Mouse (Mus musculus) frontal cortex, postnatal 10 days (tissue): ENCODE measurements around the gene Lrrc41.
A peak's percentile ranks its signal among the peaks of the same experiment; 100 is the strongest.

Experiments
- DNase-seq, 2 experiments: peaks; one replicate each; pipeline ENCODE4 v3.0.0; 2022; ENCODE audit warnings: low spot score in 2 of 2, mixed read lengths in 1 of 2

Lrrc41 gene

DNA sequence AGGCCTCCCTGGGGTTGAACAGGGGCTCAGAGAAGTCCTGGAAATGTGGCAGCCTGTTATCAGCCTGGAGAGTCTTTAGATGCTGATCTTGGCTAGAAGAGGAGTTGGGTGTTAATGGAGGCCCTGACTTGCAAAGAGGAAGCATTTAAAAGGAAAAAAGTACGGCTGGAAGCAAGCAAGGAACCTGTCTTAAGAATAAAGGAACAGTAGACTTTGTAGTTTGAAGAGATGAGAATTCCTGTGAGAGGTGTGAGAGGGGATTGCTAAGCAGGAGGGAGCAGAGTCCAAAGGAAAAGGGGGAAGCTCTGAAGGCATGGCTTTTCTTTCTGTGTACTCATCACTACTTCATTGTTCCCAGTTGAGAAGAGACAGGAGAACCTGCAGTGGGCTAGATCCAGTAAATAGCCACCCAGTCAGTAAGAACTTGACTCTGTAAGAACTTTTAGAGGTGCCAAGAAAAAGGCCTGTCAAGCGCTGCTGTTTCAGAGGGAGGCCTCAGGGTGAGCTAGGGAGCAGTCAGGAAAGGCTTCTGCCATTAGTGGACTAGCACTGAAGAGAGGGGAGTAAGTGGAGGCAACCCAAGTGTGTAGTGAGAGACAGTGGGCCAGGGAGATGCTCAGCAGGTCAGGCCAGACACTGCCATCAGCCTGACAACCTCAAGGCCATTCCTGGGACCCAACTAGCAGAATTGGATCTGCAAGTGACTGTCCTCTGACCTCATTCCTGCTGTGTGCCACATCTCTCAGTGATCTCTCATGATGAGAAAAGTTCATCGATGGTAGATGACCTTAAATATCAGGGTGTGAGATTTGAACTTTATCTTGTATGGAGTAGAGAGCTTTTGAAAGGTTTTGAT, 2.4 kb downstream of the Lrrc41 start:
- DNase-seq = no peak

DNA sequence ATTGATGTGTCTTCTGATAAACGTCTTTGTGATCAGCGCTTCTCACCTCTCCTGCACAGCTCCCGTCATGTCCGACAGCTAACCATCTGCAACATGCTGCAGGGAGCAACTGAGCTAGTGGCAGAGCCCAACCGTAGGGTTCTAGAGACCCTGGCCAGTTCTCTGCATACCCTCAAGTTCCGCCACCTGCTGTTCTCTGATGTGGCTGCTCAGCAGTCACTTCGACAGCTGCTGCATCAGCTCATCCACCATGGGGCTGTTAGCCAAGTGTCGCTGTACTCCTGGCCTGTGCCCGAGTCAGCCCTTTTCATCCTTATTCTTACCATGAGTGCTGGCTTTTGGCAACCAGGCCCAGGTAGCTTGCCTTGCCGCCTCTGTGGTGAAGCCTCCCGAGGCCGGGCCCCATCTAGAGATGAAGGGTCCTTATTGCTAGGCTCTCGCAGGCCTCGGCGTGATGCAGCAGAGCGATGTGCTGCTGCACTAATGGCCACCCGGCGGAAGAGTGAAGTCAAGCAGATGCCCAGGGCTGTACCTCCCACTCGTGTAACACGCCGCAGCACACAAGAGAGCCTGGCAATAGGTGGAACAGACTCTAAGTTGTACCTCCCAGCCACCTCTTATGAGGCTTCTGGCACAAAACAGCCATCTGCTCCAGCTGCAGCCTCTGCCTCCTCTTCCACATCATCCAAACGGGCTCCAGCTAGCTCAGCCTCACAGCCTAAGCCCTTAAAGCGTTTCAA, 13.6 kb downstream of the Lrrc41 start:
- DNase-seq = no peak

DNA sequence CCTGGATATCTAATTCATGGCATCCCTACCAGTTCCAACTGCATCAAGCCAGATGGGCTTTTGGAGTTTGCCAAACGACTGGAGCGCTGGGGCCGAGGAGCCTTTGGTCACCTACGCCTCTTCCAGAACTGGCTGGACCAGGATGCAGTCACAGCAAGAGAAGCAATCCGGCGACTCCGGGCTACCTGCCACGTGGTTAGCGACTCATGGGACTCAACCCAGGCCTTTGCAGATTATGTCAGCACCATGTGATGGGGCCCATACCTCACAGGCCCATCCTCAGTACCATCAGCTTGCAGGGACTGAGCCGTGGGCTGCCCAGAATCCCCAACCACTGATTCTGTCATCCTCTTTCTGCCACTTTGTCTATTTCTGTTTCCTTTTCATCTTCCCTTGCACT, 21.2 kb downstream of the Lrrc41 start:
- DNase-seq = no peak

DNA sequence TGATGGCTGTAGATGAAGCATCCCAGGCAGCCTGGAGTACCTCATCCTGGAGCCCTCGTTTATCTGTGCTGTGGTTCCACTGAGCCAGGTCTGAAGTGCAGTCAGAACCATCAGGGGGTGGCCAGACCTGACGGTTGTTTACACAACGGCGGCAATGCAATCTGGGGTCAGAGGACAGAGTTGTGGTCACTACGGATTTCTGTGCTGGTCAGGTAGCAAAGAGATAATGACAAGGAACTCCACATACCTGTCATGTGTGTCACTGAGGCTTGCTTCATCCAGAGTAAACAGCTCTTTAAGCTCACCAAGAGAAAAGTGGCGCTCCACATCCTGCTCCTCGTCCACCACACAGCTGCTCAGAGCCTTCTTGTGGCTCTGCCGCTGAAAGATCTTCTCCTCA, 22.1 kb downstream of the Lrrc41 start:
- DNase-seq = no peak

DNA sequence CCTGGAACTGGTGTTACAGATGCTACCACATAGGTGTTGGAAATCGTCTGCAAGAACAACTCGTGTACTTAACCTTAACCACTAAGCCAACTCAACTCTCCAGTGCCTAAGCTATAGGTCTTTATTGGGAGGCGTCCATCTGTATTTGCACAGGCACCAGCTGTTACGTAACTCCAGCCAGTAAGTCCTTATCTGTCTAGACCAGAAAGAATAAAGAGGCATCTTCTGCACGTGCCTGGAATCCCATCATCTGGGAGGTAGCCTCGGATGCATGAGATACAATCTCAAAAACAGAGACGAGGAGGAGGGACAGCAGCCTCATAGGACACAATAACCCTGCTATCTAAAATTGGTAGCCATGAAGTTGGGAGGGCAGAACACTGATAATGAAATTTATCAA, 25.9 kb downstream of the Lrrc41 start:
- DNase-seq = no peak

DNA sequence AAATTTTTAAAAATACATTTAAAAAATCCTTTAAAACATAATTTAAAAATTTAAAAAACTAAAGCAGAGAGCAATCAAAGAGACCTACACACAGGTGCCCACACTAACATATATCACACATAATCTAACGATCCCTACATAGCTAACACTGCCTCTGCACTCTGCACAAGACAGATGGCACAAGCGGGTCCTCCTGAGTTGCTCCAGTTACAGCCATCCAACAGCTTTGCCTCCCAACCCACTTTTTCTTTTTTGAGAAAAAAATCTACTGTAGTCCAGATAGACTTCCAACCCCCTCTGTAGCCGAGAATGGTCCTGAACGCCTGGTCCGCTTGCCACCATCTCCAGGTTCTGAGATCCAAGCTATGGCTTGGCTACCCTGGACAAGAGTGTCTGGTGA, 30.2 kb downstream of the Lrrc41 start:
- no peak for DNase-seq

DNA sequence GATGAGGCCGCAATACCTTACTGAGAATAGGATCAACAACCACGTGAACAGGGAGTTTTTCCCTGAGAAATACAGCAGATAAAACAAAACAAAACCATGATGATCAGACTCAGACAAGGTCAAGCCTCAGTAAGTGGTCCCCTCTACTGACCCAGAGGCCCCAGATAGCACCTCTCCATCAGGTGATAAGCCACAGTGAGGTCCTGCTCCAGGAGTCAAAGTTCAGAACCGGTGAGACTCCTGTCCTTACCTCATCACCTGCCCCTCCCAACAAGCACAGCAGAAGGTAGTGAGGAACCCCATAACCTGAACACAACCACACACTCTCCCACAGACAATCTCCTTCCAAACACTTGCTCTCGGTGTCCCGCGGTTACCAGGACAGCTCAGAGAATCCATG, 35.6 kb downstream of the Lrrc41 start:
- DNase-seq = no peak

DNA sequence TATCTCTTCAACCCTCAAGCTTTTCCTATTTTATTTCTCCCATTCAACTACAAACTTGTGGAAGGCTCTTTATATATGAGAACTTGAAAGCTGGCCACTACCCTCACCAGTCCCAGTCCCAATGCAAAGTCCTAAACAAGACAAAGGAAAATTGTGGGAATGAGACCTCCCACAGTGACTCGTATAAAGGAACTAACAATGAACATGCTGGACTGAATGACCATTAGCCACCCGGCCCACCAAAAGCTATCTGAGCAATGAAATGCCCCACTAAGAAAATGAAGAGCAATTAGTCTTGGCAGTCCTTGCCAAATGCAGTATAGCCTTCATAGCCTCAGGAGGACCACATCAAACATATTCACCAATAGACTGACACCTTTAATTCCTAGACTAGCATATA, 36.4 kb downstream of the Lrrc41 start:
- no peak for DNase-seq

DNA sequence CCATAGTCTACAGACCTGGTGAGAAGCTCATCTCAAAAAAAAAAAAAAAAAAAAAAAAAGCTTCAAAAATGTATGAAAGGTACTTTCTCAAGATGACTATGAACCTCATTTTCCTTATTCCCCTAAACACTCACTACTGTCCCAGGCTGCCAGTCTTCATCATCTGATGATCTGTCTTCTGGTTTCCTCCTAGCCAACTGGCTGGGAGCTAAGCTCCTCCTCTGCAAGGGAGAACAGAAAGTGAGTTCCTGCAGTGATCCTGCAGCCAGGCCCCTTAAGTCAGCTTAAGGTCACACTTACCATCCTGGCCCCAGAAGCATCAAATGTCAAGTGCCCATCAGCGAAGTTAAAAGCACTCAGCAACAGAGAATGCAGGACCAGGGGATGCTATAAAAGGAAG, 47.7 kb downstream of the Lrrc41 start:
- DNase-seq = no peak

DNA sequence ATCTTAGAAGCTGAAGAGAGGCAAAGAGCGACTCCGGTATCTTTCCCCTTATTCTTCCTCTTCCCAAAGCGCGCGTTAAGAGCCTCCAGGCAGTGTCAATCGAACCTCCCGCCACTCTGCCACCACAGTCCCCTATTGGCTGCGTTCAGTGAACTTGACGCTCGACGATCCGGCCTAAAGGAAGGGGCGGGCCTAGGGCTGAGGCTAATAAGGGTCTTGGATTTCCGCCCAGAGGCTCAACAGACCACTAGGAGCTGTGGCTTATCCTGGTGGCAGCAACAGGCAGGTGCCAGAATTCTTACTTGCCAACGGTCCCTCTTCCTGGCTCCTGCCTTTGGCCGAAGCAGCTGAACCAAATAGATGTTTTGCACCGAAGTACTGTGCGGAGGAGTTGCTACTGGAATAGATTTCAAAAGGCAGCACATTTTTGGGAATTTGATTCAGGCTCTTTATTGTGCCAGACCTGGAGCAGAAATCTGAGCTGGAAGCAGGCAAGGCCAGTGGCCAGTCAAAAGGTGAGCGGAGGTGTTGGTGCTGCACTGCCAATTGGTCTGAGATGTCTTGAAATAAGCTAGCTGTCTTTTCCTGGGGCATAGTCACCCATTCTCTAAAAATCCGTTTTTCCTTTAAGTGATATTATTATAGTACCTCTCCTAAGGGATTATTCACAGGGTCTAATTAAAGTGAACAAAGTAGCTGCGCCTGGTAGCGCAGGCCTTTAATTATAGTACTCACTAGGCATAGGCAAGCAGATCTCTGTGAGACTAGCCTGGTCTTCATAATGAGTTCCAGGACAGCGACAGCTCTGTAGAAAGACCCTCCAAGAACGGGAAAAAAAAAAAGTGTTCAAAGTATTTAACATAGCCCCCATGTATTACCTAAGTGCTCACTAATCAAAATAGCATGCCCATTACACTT, 48.8 kb downstream of the Lrrc41 start, which contains the start of the genes Rad54l and Pomgnt1:
Gene Rad54l (minus strand): TSS at position 89 of the 918 bp plus-strand sequence.
Gene Pomgnt1 (plus strand): TSS at position 239 of the 918 bp plus-strand sequence.
- DNase-seq = peak; percentile 67 to 79

DNA sequence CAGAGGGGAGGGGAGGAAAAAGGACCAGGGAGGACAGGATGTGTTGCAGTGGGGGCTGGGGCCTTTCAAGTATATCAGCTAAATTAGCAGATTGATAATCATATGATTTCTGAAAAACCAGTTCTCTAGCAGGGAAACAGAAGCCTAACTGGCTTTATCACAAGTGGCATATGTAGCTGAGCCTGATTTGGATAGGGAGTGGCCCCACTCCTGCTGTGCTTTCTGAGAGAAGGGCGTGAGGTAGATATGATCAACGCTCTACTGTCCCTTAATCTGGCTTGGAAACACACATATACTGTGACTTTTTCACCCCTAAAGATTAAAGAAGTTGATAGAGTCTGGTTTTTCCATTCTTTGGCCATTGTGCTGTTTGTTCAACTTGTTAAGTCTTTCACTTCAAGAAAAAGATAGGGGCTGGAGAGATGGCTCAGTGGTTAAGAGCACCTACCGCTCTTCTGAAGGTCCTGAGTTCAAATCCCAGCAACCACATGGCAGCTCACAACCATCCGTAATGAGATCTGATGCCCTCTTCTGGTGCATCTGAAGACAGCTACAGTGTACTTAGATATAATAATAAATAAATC, 50.8 kb downstream of the Lrrc41 start:
- no peak for DNase-seq

DNA sequence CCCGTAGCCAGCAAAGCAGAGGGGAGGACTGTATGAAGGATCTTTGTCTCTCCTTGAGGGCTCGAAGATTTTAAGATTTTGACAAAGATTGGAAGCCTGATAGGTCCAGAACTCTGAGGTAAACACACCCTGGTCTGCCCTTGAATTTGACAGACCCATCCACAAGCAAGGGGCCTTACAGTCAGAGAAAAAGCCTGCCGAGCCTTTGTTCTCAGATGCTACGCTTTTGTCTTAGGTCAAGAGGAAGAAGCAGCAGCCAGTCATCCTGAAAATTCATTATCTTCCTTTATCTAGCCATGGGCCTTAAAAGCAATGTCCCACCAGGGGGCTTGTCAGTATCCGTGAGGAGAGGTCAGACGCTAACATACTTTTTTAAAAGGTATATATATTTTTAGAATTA, 52.9 kb downstream of the Lrrc41 start:
- no peak for DNase-seq

DNA sequence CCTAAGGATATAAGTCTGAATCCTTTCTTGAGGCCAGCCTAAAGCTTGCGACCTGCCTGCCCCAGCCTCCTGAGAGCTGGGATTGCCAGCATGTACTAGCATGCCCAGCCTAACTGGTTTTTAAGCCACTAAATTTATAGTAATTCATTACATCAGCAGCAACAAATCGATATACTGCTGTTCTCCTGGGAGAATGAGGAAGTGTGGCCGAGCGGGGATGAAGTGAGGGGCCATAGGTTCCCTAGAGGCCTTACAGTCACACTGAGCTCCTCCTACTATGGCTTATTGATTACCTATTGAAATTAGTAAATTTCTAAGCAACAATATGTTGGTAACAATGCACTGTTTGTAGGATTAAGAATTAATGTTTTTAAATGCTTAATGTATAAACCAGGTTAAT, 58.1 kb downstream of the Lrrc41 start:
- DNase-seq = no peak

DNA sequence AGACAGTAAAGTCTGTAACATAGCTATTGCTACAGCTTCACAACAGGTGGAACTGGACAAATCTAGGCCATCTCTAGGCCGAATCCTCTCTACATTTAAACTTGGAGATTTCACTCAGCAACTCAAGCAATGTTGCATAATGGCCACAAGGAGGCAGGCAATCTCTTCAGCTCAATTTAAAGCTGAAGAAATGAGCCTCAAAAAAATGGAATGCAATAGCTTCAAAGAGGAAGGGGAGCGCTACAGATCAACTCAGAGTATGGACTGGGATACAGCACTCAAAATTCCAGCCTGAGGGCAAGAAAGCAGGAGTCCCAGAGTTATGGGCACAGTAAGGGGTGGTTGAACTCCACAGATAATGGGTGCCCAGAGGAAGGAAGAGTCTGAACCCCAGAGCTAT, 59.9 kb downstream of the Lrrc41 start:
- no peak for DNase-seq

DNA sequence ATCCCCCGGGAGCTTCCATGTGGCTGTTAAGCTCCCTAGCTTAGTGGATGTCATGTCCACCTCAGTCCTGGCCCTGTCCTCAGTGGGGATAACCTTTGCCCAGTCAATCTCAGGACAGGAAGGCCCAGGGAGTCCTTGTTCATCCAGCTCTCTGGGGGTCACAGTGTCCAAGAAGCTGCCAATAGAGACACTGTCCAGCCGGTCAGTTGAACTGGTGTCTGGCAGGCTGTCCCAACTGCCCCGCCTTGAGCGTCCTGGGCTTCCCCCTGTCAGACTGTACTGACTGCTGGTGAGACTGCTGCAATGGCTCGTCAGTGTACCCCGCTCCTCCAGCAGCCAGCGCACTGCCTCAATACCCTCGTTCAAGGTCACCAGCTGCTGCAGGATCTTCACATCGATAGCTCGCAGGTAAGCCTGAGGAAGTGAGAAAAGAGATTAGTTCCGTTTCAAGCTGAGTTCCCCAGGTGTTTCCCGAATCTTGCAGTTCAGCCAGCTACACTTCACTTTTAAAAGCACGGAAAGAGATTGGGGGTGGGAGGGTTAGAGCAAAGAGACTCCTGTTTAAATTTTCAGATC, 62.4 kb downstream of the Lrrc41 start:
- DNase-seq = no peak

DNA sequence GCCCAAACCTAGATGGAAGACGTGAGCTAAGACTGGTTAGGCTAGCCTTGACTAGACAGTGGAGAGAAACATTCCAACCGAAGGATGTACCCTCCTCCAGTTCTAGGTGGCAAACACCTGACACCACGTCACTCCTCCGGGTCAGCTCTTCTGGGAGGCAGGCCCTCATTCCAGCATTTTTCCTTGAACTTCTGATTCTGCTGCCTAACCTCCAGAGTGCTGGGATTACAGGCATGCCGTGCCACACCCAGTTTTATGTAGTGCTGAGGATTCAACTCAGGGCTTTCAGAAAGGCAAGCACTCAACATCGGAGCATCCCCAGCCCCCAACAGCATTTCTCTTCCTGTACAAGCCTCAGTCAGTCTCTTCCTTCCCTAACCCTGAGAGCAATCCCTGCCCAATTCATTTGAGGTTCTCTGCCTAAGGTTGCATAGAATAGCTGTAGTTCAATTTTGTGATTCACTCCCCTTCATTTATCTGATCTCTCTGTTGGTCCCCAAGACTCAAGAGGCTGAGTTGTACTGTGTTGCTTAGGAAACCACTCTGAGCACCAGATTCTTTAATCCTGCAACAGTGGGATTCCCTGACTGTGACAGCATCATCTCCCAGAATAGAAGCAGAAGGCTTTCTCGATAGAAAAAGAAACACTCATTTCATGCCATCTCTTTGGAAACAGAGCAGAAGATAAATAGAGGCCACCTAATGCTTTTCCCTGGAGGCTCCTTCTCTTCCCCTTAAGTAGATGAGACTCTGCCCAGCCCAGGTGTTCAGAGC, 65.9 kb downstream of the Lrrc41 start:
- no peak for DNase-seq

DNA sequence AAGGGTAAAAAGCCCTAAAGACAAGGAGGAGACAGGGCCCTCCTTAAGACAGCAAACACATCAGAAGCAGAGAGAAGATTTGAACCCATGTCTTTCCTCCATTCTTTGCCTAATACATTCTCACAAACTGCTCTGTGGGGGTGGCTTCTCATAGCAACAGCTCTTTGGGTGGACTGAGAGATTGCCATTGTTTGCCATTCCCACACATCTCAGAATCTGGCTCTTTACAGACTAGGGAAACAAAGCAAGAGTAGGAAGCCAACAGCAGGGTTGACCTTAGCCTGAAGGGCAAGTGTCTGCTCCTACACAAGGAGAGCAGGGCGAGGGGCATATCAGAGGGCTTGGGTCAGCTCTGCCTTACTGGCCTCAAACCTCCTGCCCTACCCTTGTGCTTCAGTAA, 66.7 kb downstream of the Lrrc41 start:
- DNase-seq = no peak

DNA sequence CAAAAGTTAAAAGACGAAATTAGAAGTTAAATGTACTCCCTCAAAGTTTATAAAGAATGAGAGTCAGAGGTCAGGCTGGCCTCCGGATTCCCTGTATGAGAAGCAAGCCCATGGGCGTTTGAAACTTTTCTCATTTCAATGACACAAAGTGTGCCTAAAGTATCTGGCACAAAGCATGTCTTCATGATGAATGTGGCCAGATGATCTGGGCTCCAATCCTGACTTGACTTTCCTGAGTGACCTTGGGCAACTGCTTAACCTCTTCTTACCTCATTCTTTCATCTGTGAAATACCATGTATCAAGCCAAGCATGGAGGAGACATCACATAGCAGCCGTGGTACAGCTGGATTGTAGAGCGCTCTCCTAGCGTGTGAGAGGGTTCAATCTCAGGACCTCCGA, 67.2 kb downstream of the Lrrc41 start:
- no peak for DNase-seq

DNA sequence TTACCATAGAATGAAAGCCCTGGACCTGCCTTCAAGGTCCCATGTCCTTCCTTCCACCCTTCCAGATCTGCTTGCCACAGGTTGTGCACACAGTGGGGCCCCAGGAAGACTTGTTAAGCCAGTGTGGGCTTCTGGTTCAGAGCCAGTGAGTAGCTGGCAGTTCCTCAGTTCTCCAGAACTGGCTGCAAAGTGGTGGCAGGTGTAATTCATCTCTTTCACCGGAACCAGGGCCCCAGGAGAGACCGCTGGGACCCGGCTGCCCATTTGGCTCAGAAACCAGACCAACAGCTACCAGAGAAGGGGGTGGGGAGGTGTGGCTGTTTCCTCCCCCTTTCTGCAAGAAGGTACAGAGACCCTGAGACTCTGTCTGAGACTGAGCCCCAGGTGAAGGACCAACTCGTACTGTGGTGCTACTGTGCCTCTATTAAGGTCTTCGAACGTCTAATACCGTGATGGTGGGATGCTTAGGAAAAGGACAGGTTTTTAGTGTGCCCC, 68.3 kb downstream of the Lrrc41 start:
- no peak for DNase-seq
